Mouse (Mus musculus): Measurements from ENCODE around the gene Phf13. TPM values are rescaled to one million over a fixed set of nuclear protein-coding genes. Genes with fewer than 3 reads are reported as not detected.
"Not testable (repeated sequence)": the region's sequence is repeated elsewhere in the genome, so short reads cannot be mapped to it uniquely, and the experiment has no call there.

Gene Phf13
- 26.9 and 33.4 TPM in 2 replicates for polyA plus RNA-seq (2016; fragmentation: Nextera tagmentation; extraction: Ambion mirVana)

DNA sequence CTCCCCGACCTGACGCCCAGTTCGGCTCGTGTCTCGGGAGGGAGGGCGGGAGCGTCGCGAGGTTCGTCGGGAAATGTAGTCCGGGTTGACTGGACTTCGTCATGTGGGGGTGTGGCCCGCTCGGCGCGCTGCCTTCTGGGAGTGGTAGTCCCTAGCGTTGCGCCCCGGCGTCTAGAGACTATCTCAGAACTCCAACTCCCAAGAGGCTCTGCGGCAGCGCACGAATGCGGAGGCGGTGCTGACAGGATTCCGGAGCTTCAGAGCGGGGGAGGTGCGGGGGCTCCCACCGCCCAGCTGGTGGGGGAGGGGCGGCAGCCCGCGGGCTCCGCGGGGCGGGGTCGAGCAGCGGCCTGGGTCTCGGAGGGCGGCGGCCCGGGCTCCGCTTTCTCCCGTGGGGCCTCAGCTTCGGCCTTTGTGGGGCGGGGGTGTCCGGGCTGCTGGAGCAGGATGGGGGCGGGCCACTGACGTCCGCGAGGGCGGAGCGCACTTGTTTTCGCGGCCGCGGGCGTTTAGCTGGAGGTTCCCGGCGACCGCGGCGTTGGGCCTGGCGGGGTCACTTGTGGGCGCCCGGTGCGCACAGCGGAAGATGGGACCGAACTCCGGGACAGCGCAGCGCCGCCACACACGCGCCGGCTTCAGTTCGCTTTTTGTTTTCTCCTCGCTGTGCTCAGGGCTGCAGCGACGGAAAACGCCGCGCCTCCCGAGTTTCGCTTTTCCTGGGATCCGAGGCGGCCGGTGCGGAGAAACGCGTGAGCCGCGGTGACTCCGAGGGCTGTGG is at the start of gene Phf13:
Gene Phf13, minus strand, starts transcription at position 86 of the 778 bp plus-strand sequence.
- Histone ChIP-seq H3K27ac (peak within 1 kb of the TSS; percentile 96), H3K4me3 (peak within 1 kb of the TSS; percentile 100), H3K9me3 (replicated peaks) (no peaks in the 10 kb centered on the region), H3K27me3 (ENCODE audit: low read depth, poor library complexity, severe bottlenecking) (no peaks in the 10 kb centered on the region), H3K36me3 (peaks cover 27% of the 10 kb centered on the region), H3K4me1 (peaks cover 36% of the 10 kb centered on the region)
- peak; percentile 98 for DNase-seq (ENCODE audit: low spot score)
- WGBS: under 1% methylated on average over 93 of the region's 94 CpGs

GRCm38 (mm10) chr4:152044609-152045008 is 48.6 kb upstream of the Phf13 start:
- Histone ChIP-seq H3K27ac (no peak overlapping the region), H3K9me3 (replicated peaks) (no peaks in the 10 kb centered on the region), H3K4me1 (peaks cover 11% of the 10 kb centered on the region), H3K27me3 (ENCODE audit: low read depth, poor library complexity, severe bottlenecking) (no peaks in the 10 kb centered on the region), H3K4me3 (no peak overlapping the region), H3K36me3 (peaks cover 87% of the 10 kb centered on the region)
- no peak for DNase-seq (ENCODE audit: low spot score)
- 76% methylated on average over 6 of the region's 6 CpGs for WGBS

DNA sequence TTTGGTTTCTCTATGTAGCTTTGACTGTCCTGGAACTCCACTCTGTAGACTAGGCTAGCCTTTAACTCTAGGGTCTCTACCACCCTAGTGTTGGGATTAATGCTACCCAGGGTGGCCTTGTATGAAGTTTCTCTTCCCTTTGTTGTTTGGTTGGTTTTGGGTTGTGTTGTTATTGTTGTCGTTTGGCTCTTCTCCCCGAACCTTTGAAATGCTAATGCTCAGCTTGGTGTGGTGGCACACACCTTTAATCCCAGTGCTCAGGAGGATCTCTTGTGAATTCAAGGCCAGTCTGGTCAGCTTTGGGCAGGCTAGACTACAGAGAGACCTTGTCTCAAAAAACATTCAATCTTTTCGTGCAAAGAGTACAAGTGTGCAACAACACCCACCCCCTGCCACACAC is 47.1 kb upstream of the Phf13 start:
- no peak for DNase-seq (ENCODE audit: low spot score)
- H3K4me1 ChIP-seq: peaks cover 21% of the 10 kb centered on the region
- no peak overlapping the region for H3K4me3 ChIP-seq
- H3K9me3 ChIP-seq (replicated peaks): no peaks in the 10 kb centered on the region
- H3K36me3 ChIP-seq: peaks cover 74% of the 10 kb centered on the region
- WGBS: 87% methylated on average over 3 of the region's 3 CpGs
- no peaks in the 10 kb centered on the region for H3K27me3 ChIP-seq (ENCODE audit: low read depth, poor library complexity, severe bottlenecking)
- no peak overlapping the region for H3K27ac ChIP-seq

GRCm38 (mm10) chr4:152041924-152042641 is 46.0 kb upstream of the Phf13 start:
- 95% methylated on average over 22 of the region's 22 CpGs for WGBS
- H3K36me3 ChIP-seq: peaks cover 63% of the 10 kb centered on the region

DNA sequence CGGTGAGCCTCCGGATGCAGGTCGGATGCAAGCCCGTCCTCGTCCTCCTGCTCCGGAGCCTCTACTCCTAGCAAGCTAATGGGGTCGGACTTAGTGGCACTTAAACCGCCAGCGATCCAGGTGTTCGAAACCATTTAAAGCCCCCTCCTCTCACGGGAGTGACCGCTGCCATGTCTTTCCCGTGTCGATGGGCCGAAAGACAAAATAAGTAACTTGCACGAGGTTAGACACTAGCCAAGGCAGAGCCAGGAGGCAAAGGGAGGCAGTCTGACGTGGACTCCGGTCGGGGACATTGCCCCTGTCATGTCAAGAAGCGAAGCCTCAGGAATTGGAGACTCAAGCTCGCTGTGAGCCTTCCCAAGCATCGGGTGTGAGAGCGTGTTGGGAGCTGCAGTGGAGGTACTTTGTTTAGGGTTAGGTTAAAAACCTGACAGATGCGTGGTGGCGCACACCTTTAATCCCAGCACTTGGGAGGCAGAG is 43.8 kb upstream of the Phf13 start:
- peak overlapping the region; percentile 84 for H3K4me3 ChIP-seq

More at GRCm38 (mm10) chr4:152041924-152042641, 46.0 kb upstream of the Phf13 start:
- no peak for DNase-seq (ENCODE audit: low spot score)
- Histone ChIP-seq H3K4me1 (peaks cover 23% of the 10 kb centered on the region), H3K27ac (no peak overlapping the region), H3K4me3 (no peak overlapping the region), H3K27me3 (ENCODE audit: low read depth, poor library complexity, severe bottlenecking) (no peaks in the 10 kb centered on the region), H3K9me3 (replicated peaks) (no peaks in the 10 kb centered on the region)

DNA sequence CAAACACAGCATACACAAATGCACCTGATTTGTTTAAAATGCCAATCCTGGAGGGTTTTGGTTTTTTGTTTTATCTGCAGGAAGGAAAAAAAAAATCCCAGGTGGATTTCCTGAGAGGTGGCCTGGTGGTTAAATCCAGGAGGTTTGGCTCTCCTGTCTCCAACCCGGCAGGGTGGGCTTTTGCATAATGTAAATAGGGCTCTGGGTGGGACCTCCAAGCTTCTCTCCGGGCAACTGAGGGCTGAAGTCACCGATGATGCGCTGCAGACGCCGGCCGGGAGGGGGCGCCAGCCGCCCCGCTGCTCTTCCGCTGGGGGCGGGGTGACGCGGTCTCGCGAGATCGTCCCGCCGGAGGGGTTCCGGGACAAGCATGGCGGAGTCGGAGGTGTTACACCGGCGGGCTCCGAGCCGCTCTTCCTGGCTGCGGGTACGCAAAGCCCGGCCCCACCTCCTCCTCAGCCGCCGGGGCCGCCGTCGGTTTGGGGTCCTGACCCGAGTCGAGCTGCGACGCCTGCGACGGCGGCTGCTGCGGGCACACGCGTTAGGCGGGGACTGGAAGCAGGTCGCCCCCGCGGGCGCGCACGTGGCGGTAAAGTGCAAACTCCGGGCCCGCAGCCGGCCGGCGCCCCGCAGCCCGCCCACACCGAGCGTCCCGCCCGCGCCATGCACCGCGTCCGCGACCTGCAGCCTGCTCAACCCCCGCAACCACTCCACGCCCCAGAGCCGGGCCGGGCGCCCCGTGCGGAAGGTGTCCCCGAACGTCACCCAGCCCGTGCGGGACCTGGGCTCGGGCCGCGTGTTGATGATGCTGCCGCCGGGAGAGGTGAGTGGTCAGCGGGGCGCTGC is 43.1 kb upstream of the Phf13 start, which contains the start of gene Nol9:
Gene Nol9, plus strand, starts transcription at position 337 of the 846 bp plus-strand sequence.
- no peaks in the 10 kb centered on the region for H3K9me3 ChIP-seq (replicated peaks)
- peak within 1 kb of the TSS; percentile 84 for H3K4me3 ChIP-seq
- H3K27ac ChIP-seq: peak within 1 kb of the TSS; percentile 83
- peak; percentile 98 for DNase-seq (ENCODE audit: low spot score)
- H3K36me3 ChIP-seq: peaks cover 34% of the 10 kb centered on the region
- H3K4me1 ChIP-seq: peaks cover 23% of the 10 kb centered on the region
- H3K27me3 ChIP-seq (ENCODE audit: low read depth, poor library complexity, severe bottlenecking): no peaks in the 10 kb centered on the region
- under 1% methylated on average over 83 of the region's 86 CpGs for WGBS

More for the DNA sequence above, 43.8 kb upstream of the Phf13 start:
- Histone ChIP-seq H3K27ac (peak overlapping the region; percentile 83), H3K36me3 (peaks cover 41% of the 10 kb centered on the region), H3K4me1 (peaks cover 23% of the 10 kb centered on the region), H3K27me3 (ENCODE audit: low read depth, poor library complexity, severe bottlenecking) (no peaks in the 10 kb centered on the region), H3K9me3 (replicated peaks) (no peaks in the 10 kb centered on the region)
- DNase-seq (ENCODE audit: low spot score): no peak
- 6% methylated on average over 25 of the region's 25 CpGs for WGBS

GRCm38 (mm10) chr4:152038225-152038984 is 42.3 kb upstream of the Phf13 start, which contains the start of gene Tas1r1:
TSS of gene Tas1r1 (minus strand) at chr4:152038568.
- DNase-seq (ENCODE audit: low spot score): no peak
- peaks cover 23% of the 10 kb centered on the region for H3K4me1 ChIP-seq
- 52% methylated on average over 10 of the region's 10 CpGs for WGBS
- no peaks in the 10 kb centered on the region for H3K27me3 ChIP-seq (ENCODE audit: low read depth, poor library complexity, severe bottlenecking)
- H3K27ac ChIP-seq: peak within 1 kb of the TSS; percentile 83
- peaks cover 26% of the 10 kb centered on the region for H3K36me3 ChIP-seq
- H3K4me3 ChIP-seq: peak within 1 kb of the TSS; percentile 84
- H3K9me3 ChIP-seq (replicated peaks): no peaks in the 10 kb centered on the region

GRCm38 (mm10) chr4:152036464-152036863 is 40.4 kb upstream of the Phf13 start:
- H3K4me1 ChIP-seq: peaks cover 29% of the 10 kb centered on the region
- WGBS: 91% methylated on average over 6 of the region's 6 CpGs

DNA sequence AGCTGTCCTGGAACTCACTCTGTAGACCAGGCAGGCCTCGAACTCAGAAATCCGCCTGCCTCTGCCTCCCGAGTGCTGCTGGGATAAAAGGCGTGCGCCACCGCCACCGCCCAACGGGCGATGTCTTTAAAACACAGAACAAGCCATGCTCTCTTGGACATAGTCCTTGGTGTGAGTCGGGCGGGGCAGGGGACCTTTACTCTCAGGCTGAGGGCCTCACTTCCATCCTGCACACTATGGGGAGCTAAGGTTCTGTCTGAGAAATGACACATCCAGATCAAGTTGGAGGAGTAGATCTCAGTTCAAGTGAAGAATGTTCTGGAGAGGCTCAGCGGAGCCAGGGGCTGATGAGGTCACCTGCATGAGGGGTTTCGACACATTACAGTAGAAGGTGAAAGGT is 36.9 kb upstream of the Phf13 start:
- H3K4me3 ChIP-seq: no peak overlapping the region
- DNase-seq (ENCODE audit: low spot score): no peak
- no peak overlapping the region for H3K27ac ChIP-seq
- H3K9me3 ChIP-seq (replicated peaks): no peaks in the 10 kb centered on the region
- H3K36me3 ChIP-seq: no peaks in the 10 kb centered on the region
- peaks cover 23% of the 10 kb centered on the region for H3K4me1 ChIP-seq
- WGBS: 87% methylated on average over 13 of the region's 13 CpGs
- peaks cover 12% of the 10 kb centered on the region for H3K27me3 ChIP-seq (ENCODE audit: low read depth, poor library complexity, severe bottlenecking)

More at GRCm38 (mm10) chr4:152036464-152036863, 40.4 kb upstream of the Phf13 start:
- peaks cover 12% of the 10 kb centered on the region for H3K27me3 ChIP-seq (ENCODE audit: low read depth, poor library complexity, severe bottlenecking)
- H3K4me3 ChIP-seq; DNase-seq (ENCODE audit: low spot score); H3K27ac ChIP-seq; H3K36me3 ChIP-seq; H3K9me3 ChIP-seq (replicated peaks): not testable (repeated sequence)

DNA sequence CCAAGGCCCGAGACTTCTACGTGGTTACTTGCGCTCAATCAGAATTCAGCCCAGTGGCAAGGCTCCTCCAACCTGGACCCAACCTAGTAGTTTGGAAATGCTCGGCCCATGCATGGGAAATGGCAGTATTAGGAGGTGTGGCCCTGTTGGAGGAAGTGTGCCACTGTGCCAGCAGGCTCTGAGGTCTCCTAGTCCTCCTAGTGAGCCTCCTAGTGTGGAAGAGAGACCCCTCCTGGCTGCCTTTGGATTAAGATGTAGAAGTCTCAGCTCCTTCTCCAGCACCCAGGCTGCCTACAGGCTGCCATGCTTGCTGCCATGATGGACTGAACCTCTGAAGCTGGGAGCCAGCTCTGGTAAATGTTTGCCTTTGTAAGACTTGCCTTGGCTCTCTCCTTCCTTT is 33.9 kb upstream of the Phf13 start:
- 84% methylated on average over 4 of the region's 4 CpGs for WGBS
- Histone ChIP-seq H3K27ac (no peak overlapping the region), H3K4me1 (peaks cover 49% of the 10 kb centered on the region), H3K36me3 (peaks cover 15% of the 10 kb centered on the region), H3K9me3 (replicated peaks) (no peaks in the 10 kb centered on the region), H3K27me3 (ENCODE audit: low read depth, poor library complexity, severe bottlenecking) (peaks cover 12% of the 10 kb centered on the region), H3K4me3 (no peak overlapping the region)
- DNase-seq (ENCODE audit: low spot score): no peak

DNA sequence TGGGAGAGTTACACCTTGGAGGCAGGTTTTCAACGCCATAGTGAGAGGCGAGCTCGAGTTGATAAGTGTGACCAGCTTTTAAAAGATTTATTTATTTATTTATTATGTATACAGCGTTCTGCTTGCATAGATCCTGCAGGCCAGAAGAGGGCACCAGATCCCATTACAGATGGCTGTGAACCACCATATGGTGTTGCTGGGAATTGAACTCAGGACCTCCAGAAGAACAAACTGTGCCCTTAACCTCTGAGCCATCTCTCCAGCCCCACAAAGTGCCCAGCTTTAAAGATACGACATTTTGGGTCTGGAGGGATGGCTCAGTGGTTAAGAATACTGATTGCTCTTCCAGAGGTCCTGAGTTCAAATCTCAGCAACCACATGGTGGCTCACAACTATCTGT is 33.0 kb upstream of the Phf13 start:
- peaks cover 58% of the 10 kb centered on the region for H3K4me1 ChIP-seq

More for the DNA sequence above, 33.0 kb upstream of the Phf13 start:
- WGBS: 58% methylated on average over 5 of the region's 5 CpGs
- DNase-seq (ENCODE audit: low spot score): no peak
- H3K27ac ChIP-seq: no peak overlapping the region
- H3K9me3 ChIP-seq (replicated peaks): no peaks in the 10 kb centered on the region
- H3K36me3 ChIP-seq: peaks cover 24% of the 10 kb centered on the region
- H3K27me3 ChIP-seq (ENCODE audit: low read depth, poor library complexity, severe bottlenecking): peaks cover 12% of the 10 kb centered on the region
- H3K4me3 ChIP-seq: no peak overlapping the region; the same call in 1 of the 2 replicates
